Mouse (Mus musculus) large intestine, adult 2 months (tissue): ENCODE data around the gene Ccdc74a. TPM values are rescaled to one million over a fixed set of nuclear protein-coding genes. Genes with fewer than 3 reads are reported as not detected.
"Not testable (repeated sequence)": the region's sequence is repeated elsewhere in the genome, so short reads cannot be mapped to it uniquely, and the experiment has no call there.

Source experiments
- DNase-seq: peaks from one replicate; pipeline ENCODE4 v3.0.0-alpha.2; 2012; ENCODE audit warnings: low read depth, low spot score
- WGBS: fragments of 180-500 bp; shearing (Covaris S2); methylation state at CpG from one replicate; pipeline ENCODE4 v1.1.7; 2018; 5-methylcytosine and 5-hydroxymethylcytosine counted together
- polyA plus RNA-seq: library from polyadenylated mRNA; depleted of rRNA; stranded (reverse); fragments of >200 nt; gene quantifications from 2 replicates; pipeline ENCODE4 v1.2.3, GENCODE M21; 2012; rRNA removed

The Ccdc74a gene
- 0.79 and 1.2 TPM in 2 replicates for polyA plus RNA-seq

GRCm38 (mm10) chr16:17646310-17647114 is at the start of gene Ccdc74a:
Ccdc74a (plus strand) TSS chr16:17646470.
- DNase-seq, result peak; percentile 56
- WGBS, result 2% methylated on average over 65 of the region's 65 CpGs

GRCm38 (mm10) chr16:17600944-17601562 is 45.2 kb upstream of the Ccdc74a start:
- WGBS, result 45% methylated on average over 3 of the region's 3 CpGs
- no peak for DNase-seq

DNA sequence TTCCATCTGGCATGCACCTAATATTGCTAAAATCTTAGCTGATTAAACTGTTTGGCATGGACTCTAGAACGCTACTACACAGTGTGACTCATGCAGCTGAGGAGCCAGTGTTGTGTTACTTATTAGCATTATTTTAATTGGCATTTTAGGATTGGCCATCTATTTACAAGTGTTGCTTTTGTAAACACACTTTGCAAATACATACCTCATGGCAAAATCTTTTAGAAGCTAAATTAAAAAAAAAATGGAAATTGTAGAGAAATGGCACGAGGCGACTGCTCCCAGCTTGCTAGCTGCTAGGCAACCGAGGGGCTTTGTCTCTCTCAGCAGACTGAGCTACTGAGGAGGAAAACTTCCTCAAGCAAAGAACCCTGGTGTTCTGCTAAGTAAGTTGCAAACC is 41.3 kb upstream of the Ccdc74a start:
- DNase-seq, result no peak
- WGBS, result 60% methylated on average over 4 of the region's 4 CpGs

DNA sequence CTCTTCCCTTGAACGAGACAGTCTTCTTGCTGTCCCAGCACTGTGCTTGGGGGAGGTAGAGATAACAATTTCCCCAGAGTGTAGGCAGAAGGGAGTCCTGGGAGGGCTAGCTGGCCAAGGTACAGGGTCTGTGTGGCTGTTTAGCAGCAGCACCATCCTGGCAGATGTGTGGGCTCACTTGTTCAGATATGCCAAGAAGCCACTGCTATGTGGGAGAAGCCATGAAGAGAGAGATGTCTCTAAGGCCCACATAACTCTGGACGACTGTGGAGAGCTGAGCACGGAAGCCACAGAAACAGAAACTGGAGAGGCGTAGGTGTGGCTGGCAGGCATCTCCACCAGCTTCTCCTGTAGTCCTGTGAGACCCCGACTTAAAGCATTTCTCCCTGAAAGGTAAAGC is 40.6 kb upstream of the Ccdc74a start:
- 73% methylated on average over 5 of the region's 5 CpGs for WGBS
- DNase-seq, result no peak

DNA sequence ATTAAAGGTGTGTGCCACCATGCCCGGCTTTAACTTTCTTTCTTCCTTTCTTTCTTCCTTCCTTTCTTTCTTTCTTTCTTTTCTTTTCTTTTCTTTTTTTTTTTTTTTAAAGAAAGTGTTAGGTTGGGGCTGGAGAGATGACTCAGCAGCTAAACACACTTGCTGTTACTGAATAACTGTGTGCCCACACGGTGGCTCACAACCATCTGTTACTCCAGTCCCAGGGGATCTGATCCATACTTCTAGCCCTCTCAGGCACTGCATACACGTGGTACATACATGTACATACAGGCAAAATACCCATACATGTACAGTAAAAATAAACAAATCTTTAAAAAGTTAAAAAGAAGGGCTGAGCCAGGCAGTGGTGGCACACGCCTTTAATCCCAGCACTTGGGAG is 34.9 kb upstream of the Ccdc74a start:
- DNase-seq, result no peak
- WGBS, result 41% methylated on average over 4 of the region's 4 CpGs

DNA sequence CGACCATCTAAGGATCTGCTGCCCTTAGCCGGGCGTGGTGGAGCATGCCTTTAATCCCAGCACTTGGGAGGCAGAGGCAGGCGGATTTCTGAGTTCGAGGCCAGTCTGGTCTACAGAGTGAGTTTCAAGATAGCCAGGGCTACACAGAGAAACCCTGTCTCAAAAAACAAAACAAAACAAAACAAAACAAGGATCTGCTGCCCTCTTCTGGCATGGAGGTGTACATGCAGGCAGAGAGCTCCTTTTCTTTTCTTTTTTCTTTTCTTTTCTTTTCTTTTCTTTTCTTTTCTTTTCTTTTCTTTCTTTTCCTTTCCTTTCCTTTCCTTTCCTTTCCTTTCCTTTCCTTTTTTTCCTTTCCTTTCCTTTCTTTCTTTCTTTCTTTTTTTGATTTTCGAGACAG is 31.5 kb upstream of the Ccdc74a start:
- not testable (repeated sequence) for DNase-seq
- 92% methylated on average over 6 of the region's 6 CpGs for WGBS

DNA sequence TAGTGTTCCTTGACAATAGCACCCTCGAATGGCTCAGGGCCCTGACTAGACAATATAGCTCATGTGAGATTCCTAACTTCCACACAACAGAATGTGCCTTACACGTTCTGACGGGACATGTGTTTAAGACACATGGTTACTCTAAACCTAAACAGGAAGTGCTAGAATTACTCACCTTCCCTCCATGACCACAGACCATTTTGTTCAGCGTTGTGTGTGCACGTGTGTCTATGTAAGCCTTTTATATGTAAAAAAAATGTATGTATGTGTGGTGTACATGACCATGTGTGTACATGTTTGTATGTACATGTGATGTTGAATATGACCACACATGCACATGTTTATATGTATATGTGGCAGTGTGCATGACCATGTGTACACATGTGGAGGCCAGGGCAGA is 30.1 kb upstream of the Ccdc74a start:
- no peak for DNase-seq
- WGBS, result 71% methylated on average over 5 of the region's 5 CpGs

GRCm38 (mm10) chr16:17617922-17618565 is 28.2 kb upstream of the Ccdc74a start:
- WGBS, result 12% methylated on average over 13 of the region's 13 CpGs
- no peak for DNase-seq

DNA sequence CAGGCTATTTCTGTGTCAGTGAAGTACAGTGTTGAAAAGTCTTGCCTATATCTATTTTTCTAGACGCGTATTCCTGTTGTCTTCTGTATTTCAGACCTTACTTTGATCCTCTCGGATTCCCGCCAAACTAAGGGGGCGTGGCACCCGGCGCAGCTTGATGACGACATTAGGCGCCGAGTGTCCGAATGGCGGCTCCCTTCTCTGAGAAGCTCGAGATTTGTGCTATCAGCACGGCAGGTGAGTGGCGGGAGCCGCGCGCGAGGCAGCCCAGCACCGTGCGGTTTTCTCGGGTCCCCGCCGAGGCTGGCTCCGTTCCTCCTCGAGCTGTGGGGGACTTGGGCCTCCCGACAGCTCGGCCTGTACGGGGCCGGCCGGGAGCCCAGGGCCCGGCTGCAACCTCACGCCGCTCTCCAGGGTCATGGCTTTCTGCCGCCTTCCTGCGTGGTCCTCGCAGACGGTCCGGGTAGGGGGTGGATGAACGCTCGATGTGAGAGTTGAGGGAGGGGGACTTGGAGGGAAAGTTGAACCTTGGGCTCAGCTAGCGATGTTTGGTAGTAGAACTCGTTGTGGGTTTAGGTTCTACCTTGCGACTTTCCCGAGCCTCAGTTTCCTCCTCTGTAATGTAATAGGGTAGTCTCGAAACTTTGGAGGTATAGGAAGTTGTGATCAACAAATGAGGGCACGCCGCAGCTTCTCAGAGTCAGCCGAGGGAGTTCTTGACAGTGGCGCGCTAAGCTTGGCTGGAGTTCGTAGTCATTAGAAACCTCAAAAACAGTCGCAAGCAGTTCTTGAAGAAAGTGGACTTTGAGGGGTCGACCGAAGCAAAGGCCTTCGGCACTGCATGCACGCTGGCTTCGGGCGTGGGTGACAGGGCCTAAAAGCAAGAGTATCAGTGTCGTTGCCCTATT is 26.8 kb upstream of the Ccdc74a start, which contains the start of gene Smpd4:
TSS of gene Smpd4 (plus strand) at position 157 of the 908 bp plus-strand sequence.
- DNase-seq, result peak; percentile 43
- under 1% methylated on average over 60 of the region's 60 CpGs for WGBS

GRCm38 (mm10) chr16:17621936-17622335 is 24.3 kb upstream of the Ccdc74a start:
- DNase-seq, result no peak
- WGBS, result 90% methylated on average over 1 of the region's 1 CpGs

DNA sequence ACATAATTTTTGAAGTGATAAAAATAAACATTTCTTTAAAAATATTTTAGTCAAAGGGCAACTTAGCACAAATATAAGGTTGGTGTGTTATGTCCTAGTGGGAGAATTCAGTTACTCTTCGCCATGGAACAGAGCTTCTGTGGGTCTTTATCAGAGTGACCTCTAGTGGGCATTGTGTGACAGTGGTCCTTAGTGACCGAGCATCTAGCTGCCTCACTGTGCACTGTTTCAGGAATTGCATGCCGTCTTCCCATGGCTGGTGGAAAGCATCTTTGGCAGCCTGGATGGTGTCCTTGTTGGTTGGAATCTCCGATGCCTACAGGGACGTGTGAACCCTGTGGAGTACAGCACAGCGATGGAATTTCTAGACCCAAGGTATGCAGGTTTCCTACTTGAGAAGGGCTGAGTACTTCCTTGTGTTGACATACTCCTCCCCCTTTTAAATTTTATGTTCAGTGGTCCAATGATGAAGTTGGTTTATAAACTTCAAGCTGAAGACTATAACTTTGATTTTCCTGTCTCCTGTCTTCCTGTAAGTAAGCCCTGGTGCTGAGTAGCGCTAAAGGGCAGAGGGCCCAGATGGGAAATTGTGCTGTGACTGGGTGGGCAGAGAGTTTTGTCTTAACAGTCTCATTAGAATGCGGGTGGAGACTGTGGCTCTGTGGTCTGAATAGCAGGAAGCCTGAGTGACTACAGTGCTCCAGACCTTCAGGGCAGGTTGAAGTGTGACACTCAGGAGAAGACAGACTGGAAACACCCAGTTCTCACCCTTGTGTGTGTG is 20.6 kb upstream of the Ccdc74a start:
- 65% methylated on average over 8 of the region's 8 CpGs for WGBS
- DNase-seq, result no peak

DNA sequence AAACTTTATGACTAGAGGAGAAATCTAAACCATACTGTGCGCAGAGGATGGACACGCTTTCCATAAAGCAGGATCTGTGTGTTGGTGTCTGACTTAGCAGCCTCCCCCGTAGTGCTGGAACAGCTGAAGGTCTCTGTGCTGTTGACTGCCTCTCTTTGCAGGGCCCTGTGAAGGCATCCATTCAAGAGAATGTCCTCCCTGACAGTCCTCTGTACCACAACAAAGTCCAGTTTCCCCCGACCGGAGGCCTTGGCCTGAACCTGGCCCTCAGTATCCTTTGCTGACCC is 20.1 kb upstream of the Ccdc74a start:
- 98% methylated on average over 5 of the region's 5 CpGs for WGBS
- no peak for DNase-seq

- DNase-seq, result no peak
- 98% methylated on average over 2 of the region's 2 CpGs for WGBS
Observed at GRCm38 (mm10) chr16:17632580-17632979, 13.7 kb upstream of the Ccdc74a start.

- no peak for DNase-seq
- WGBS, result 77% methylated on average over 8 of the region's 8 CpGs
Observed at GRCm38 (mm10) chr16:17633481-17634181, 12.6 kb upstream of the Ccdc74a start.

- 81% methylated on average over 2 of the region's 2 CpGs for WGBS
- no peak for DNase-seq
Observed at GRCm38 (mm10) chr16:17636904-17637303, 9.4 kb upstream of the Ccdc74a start.

DNA sequence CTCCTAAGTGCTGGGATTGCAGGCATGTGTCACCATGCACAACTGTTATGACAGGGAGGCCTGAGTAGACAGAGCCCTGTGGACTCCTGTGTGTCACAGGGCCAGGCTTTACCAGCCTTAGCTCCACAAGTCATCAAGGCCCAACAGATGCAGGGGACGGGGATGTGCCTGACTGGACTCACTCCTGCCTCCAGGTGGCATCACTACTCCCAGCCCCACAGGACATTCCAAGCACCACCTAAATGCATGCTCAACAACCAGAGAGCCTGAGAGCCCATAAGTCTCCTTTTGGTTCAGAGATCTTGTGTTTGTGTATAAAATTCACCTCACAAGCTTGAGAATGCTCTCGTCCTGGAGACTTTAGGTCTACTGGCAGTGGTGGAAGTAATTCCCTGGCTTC is 8.7 kb upstream of the Ccdc74a start:
- 80% methylated on average over 2 of the region's 2 CpGs for WGBS
- no peak for DNase-seq

GRCm38 (mm10) chr16:17638036-17638628 is 8.1 kb upstream of the Ccdc74a start:
- no peak for DNase-seq
- 89% methylated on average over 9 of the region's 9 CpGs for WGBS

DNA sequence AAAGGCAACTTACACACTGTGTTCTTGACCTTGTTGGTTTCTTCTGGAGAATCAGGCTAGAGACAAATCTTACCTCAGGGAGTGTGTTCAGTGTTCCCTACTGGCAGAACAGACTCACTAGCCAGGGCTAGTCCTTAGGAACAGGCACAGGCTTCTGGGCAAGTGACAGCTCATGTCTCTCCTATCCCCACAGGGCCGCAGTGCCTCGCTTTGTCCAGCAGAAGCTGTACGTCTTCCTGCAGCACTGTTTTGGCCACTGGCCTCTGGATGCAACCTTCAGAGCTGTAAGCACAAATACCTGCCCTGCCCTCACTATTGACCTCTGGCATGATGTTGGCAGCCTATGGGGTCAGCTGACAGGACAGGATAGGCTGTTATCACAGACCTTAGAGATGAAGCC is 7.2 kb upstream of the Ccdc74a start:
- 95% methylated on average over 3 of the region's 3 CpGs for WGBS
- no peak for DNase-seq
